In genomic region chr3:123313477-123313876, GRCm38 (mm10) we compare ENCODE assay signal across 16 mouse cellular contexts.
"Had no signal": no experiment of that assay in that cellular context is flagged by ENCODE, and none has a peak within 500 bp of the region (broad histone marks: within the 10 kb centered on the region; RNA-seq: fewer than 3 reads in every experiment).

No protein-coding gene starts in this region.

- H3K9ac ChIP-seq: limb, embryonic 13.5 days; liver, embryonic 15.5 days; midbrain, embryonic 15.5 days; neural tube, embryonic 13.5 days had no signal

- ATAC-seq: lung, postnatal 0 days; midbrain, embryonic 15.5 days had no signal

- H3K4me2 ChIP-seq: limb, embryonic 13.5 days; liver, embryonic 11.5 days; liver, embryonic 15.5 days; midbrain, embryonic 11.5 days; midbrain, embryonic 15.5 days; neural tube, embryonic 13.5 days had no signal

- H3K4me3 ChIP-seq: limb, embryonic 13.5 days; liver, embryonic 15.5 days; midbrain, embryonic 15.5 days; neural tube, embryonic 13.5 days had no signal

- H3K36me3 ChIP-seq: liver, embryonic 15.5 days; midbrain, embryonic 15.5 days; neural tube, embryonic 13.5 days had no signal

- DNase-seq: kidney, adult 9 months; kidney, postnatal 36 days; layer of hippocampus, adult 9-11 months; layer of hippocampus, postnatal 36 days; lung, adult 2 months; lung, postnatal 36 days; right cerebral cortex, postnatal 14 days; thymus, adult 18-20 months; thymus, postnatal 14 days had no signal

- H3K27me3 ChIP-seq: limb, embryonic 13.5 days; liver, embryonic 15.5 days; midbrain, embryonic 15.5 days; neural tube, embryonic 13.5 days had no signal

- H3K4me1 ChIP-seq: limb, embryonic 13.5 days; liver, embryonic 15.5 days; midbrain, embryonic 15.5 days; neural tube, embryonic 13.5 days had no signal

- H3K9me3 ChIP-seq: limb, embryonic 13.5 days; liver, embryonic 15.5 days; midbrain, embryonic 15.5 days; neural tube, embryonic 13.5 days had no signal

- H3K27ac ChIP-seq: limb, embryonic 13.5 days; liver, embryonic 15.5 days; midbrain, embryonic 15.5 days; neural tube, embryonic 13.5 days had no signal
